Mouse (Mus musculus) ovary, adult 18-20 months (tissue): ENCODE measurements around the gene Iqch.

ENCODE experiments used
- DNase-seq: peaks from one replicate; pipeline ENCODE4 v3.0.0; 2022; ENCODE audit warnings: low spot score, mixed read lengths

The Iqch gene

DNA sequence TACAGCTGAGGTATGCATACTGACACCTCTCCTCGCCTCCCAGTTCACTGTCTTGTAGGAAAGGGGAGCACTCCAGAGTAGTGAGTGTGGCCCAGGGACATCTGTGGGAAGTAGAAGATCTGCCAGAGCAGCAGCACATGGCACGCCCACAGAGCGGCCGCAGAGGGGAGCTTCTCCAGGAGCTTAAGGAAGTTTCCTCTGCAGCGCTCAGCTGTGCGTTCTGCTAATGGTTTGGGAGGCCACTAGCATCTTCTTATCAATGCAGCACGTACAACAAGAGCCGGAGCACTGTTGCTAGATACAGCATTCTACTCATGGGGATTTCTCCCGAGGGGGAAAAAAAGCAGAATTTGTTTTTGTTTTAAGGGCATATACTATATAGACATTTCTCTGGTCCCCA, 110.0 kb downstream of the Iqch start:
- DNase-seq, result no peak

DNA sequence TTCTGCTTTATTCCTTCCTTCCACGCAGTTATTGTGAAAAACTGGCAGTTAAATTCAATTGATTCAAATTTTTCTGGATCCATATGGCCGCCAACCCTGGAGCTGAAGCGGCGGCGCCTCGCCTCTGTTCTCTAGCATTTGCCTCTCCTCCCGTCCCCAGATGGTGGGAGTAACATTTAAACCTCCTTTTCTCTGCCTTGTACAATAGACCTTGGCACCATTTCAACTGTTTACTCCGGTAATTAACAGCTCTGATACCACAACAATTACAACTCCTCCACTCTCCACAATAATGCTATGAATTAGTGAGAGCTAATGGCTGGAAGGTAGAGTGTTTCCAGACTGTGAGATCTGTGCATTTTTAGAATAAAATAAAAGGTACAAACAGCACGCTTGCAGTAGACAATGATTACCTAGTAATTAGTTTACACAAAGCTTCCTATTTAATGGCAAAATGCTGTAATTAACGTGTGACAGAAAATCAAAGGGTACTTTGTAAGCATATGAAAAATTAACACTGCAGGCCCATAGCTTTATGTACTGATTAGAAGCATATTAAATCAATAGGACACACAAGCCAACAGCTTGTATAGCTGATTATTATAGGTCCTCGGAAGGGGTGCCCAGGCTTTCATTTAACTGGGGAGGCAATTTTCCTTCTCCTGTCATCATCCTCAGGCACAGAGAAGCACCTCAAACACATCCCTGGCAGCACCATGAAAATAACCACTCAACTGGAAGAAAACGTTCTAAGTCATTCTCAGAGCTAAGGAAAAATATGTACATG, 111.6 kb downstream of the Iqch start:
- DNase-seq, result no peak

DNA sequence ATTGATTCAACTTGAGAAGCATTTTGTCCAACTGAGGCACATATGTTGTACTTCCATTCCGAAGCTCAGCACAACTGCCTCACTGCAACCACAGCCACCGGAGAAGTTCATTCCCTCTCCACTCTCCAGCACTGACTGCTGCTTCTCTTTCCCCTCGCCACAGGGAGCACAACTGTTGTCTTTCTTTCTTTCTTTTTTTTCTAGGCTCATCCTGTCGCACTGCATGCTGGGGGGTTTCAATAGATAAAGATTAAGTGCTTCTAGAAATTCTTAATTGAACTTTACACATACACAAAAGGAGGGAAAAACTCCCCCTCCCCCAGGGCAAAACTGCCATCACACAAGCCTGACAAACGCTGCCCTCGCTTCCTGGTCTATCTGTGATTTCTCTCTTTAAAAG, 113.1 kb downstream of the Iqch start:
- DNase-seq, result no peak

DNA sequence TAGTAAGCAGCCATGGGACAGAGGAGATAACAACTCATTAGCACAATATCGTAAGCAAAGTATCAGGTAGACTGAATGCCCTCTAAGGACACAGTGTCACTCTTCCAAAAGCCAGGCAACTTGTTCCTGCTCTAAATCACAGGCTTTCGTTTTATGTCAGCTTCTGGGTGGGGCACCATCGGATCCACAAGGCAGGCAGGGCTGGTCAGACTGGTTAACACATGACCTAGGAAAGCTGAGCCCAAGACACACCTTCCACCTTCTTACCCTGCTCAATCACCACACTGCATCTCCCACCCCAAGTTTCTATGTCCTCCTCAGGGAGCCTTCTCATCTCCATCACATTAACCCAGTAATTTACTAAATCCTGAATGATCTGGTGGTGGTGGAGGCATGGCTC, 136.7 kb downstream of the Iqch start:
- DNase-seq, result no peak

DNA sequence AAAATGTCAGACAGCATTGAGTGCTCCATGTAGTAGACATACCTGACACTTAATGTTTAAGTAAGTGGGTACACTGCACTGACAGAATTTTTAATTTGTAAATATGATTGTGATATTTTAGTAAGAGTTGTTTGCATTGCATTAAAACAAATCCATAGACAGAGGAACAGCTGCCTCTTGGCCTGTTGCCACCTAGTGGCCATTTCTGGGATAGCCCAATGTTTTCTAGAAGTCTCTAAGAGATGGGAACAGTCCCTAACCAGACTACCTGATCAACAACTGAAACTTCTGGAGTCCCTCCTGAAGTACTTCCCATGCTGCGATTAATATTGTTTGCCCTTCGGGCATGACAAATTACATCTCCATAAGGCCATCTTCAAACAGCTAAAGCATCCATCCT, 140.0 kb downstream of the Iqch start:
- DNase-seq, result peak; percentile 6

DNA sequence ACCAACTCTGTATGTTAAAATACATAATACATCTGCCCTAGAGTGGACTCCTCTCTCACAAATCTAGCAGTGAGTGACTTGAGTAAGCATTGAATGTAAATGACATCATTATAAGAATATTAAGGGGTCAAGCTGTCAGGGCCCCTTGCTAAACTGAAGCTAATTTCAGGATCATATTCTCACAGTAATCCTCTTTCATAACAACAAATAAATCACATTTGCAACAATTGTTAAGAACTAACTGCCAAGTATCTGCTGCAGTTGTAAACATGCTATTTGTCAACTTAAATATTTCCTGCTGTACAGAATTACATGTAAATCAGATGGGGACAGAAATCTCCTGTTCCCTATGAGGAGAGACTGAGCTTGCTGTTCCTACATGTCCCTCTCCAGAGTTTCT, 145.9 kb downstream of the Iqch start:
- DNase-seq, result no peak

DNA sequence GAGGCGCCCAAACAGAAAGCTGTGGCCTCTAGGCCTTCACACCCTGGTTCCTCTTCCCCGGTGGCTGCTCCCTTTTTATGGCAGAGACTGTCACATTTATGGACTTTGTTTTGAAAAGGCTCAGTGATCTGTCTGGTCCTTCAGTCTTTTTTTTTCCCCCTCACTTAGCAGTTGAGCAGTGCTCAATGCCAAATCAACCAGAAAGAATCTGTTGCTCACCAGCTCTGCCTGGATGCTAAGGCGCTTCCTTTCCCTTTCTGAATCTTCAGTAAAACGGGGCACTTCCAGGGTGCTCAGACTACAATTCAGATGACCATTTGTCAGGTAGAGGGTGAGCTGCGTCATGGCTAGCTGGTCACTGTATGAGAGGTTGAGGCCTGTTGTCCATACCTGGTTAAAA, 148.0 kb downstream of the Iqch start:
- DNase-seq, result no peak

DNA sequence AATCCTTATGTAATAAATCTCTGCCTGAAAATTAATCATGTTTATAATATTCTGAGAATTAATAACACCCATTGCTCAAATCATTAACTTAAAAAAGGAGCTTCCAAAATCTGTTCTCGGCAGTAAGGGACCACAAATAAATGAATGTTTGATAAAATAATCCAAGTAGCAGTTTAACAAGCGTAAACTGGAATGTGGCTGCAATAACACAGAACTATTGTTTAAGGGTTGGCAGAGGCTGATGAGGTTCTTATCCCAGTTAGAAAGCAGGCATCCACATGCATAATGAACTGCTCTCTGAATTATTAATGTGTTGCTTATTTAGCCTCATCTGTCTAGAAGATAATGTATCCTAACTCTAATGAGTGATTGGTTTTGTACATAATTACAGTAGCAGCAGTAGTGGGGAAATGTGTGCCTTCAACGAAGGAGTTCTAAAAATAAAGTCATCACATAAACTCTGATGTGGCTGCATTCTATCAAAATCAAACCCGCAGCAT, 151.7 kb downstream of the Iqch start:
- DNase-seq, result no peak

DNA sequence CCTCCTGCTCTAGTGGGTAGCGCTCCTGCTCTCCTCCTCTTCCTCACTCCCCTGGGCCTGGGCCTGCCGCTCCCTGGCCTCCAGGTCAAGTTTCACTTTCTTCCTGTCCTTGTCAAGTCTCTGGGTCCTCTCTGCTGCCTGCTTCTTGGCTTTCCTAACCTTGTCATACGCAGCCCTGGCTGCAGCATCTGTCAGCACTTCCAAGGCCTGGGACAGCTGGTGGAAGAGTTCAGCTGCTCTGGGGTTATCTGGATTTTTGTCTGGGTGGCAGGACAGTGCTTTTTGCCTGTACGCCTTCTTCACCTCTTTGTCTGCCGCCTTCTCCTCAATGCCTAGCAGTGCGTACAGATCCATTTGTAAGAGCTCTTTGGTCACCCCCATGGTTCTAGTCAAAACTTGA, 158.6 kb downstream of the Iqch start:
- no peak for DNase-seq

DNA sequence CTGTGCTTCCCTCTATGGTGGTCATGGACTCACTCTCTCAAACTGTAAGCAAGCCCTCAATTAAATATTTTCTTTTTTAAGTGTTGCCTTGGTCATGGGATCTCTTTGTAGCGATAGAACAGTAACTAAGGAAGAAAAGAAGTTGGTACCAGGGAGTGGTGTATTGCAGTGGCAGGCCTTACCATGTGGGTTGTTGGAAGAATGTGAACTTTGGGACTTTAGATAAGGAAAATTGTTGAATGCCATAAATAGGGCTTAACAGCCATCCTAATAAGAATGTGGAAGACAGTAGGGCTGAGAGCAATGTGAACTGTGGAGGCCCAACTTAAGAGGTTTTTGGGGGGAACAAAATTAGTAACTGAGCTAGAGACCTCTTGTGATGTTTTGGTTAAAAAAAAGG, 171.6 kb downstream of the Iqch start:
- DNase-seq, result no peak

DNA sequence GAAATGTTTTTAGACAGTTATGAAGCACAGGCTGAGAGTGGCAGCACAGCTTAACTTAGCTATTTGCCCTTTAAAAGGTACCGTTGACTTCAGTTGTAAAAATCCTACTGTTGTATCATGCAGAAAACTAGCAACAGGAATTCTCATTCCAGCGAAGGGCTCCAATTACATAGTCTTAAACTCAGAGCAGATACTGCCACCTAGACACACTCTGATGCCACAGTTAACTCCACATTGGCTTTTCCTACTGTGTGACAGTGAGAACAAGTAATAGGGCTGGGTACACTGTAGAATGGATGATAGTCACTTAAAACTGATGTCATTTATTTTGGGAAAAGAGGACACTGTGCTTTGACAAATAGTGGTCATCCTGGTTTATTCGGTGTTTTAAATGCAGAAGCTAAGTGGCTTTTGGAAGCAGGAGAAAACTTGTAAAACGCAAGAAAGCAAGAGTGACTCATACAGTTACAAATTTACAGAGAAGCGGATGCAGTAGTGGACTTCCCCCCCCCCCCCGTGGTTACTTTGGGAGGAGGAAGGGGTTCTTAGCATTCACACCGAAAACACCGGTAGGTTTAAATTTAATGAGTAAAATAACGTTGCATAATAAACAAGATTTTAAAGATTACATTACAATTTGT, 181.1 kb downstream of the Iqch start:
- DNase-seq, result no peak

DNA sequence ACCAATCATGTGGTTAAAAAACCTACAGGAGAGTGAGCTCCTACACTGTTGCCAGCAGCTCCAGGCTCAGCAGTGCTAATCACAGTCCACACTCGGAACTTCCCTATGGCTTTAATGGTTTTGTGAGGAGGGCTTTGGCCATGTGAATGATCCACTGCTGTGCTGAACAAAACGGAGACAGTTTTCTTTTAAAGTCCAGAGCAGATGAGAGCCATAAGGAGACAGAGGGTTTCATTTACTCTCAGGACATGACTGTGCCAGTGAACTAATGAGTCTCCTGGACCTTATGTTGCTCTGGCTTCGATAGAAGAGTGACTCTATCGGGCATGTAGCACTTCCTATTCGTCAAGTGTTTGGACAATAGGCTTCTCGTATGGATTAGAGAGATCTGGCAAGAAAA, 181.9 kb downstream of the Iqch start:
- no peak for DNase-seq

DNA sequence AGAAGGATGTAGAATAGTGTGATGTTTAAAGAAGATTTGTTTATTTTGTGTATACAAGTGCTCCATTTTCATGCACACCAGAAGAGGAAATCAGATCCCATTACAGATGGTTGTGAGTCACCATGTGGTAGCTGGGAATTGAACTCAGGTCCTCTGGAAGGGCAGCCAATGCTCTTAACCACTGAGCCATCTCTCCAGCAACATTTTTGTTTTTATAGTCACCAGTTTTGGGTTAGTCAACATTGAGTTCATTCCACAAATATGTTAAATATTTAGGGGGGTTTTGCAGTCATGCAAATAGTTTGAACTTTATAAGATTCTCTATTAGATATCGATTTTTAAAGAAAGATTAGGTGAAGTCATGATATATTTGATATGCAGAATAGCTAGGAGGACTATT, 202.1 kb downstream of the Iqch start:
- DNase-seq, result no peak

DNA sequence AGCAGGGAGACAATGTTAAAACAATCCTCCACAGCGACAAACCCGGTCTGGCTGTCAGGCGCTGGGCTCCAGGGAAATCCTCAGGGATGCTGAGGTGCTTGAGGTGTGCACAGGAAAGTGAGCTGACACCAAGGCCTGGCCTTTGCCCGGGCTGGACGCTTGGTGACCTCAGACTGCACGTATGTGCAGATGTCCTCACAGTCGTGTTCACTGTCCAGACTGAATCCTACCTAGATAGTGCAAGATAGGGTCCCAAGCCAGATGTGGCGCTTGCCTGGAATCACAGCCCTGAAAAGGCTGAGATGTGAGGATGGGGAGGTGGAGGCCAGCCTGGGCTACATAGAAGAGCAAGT, 202.9 kb downstream of the Iqch start:
- DNase-seq, result no peak

DNA sequence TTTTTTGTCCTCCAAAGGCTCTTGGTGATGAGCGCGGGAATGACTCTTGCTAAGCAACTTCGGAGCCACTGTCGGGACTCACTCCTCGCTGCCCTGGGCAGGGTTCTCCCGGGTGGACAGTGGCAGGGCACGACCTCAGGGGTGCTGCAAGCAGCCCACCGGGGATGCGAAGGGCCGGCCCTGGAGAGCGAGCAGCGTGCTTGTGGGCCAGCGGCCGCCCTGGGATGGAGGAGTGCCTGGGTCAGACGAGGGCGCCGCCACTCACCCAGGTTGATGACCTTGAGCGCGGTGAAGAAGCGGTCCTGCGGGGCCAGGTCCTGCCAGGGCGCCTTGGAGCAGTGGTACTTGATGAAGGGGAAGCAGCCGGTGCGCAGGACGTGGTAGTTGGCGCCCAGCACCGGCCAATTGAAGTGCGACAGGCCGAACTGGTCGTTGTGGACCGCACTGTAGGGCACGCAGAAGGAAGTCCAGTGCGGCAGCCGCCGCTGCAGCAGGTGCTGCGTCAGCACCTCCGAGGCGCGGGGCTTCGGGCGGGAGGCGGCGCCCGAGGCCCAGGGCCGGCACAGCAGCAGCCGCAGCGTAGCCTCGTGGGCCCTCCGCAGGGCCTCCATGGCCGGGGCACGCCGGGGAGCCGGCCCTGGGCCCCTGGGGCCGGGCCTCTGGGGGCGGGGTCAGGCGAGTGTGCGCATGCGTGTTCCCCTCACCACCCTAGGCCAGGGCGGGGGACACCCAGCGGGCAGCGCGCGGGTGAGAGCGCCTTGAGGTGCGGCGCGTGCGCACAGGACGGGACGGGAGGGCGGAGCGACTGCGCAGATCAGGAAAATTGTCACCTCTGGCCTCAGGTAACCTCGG, 203.5 kb downstream of the Iqch start, which contains the start of gene 2300009A05Rik:
Gene 2300009A05Rik, minus strand, starts transcription at position 636 of the 852 bp plus-strand sequence.
- peak; percentile 95 for DNase-seq

DNA sequence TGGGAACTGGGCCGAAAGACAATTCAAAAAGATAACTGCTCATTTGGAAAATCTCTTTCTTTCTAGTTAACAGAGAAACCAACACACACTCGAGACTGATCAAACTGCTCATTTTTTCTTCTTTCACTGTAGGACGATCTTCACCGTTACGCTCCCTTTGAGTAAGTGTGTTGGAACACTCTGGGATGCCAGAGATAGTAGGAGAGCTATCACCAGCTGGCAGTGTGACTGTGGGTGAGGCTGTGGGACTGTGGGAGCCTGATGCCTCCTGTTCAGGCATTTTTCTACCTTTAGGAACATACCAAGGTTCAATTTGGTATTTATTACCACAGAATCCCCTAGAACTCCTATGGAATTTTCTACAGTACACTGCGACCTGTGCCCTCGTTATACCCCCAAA, 206.7 kb downstream of the Iqch start:
- no peak for DNase-seq

DNA sequence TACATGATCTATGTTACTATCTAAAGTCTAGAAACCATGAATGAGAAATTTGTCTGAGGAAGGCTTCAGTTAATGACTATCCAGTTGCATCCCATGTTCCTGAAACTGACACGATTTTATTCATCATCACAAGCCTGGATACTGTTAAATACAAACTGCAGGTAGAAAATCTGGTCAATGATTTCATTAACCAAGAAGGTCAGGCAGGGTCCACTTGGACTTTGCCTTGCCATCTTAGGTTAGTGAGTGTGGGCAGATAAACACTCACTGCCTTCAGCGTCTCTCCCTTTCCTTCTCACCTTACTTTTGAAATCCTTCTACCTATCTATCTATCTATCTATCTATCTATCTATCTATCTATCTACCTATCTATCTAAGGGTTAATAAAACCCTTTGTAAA, 211.0 kb downstream of the Iqch start:
- DNase-seq, result no peak

DNA sequence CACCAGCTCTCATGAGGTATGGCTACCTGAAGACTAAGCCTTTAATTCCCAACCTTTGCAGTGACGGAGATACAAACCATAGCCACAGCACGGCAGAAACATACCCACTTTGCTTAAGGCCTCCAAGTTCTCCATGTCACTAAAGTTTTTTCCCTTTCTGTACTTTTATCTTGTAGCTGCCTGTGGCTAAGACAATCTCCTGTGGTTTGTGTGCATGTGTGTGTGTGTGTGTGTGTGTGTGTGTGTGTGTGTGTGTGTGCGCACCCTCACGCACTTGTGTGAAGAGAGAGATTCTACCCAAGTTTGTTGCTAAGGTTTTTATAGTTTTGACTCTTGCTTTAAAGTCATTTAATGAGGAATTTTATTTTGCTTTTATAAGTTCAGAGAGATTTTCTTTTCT, 219.5 kb downstream of the Iqch start:
- no peak for DNase-seq

DNA sequence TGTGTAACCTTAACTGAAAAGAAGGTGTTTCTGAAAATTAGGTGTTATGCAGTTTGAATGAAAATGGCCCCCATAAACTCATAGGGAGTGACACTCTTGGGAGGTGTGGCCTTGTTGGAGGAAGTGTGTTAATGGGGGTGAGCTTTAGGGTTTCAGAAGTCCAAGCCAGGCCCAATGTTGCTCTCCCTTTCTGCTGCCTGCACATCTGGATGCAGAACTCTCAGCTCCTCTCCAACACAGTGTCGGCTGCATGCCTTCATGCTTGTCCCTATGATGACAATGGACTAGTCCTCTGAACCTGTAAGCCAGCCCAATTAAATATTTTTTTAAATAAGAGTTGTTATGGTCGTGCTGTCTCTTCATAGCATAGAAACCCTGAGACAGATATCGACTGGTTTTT, 222.0 kb downstream of the Iqch start:
- DNase-seq, result no peak

DNA sequence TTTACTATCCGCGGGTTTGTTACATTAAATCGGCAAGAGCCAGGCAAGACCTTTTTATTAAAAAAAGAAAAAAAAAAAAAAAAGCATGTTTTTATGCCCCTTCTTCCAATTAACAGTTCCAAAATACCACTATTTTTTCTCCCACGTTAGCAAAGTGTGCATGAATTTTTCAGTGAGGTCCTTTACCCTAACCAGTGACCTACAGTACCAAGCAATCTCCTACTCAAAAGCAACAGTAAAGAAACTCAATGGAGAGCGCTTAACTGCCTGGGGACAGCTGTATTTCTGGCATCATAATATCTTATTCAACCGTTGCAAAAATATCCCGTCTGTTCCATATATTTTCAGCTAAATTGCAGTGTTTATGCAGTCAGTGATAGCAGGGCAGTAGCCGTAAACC, 224.1 kb downstream of the Iqch start:
- DNase-seq, result no peak

DNA sequence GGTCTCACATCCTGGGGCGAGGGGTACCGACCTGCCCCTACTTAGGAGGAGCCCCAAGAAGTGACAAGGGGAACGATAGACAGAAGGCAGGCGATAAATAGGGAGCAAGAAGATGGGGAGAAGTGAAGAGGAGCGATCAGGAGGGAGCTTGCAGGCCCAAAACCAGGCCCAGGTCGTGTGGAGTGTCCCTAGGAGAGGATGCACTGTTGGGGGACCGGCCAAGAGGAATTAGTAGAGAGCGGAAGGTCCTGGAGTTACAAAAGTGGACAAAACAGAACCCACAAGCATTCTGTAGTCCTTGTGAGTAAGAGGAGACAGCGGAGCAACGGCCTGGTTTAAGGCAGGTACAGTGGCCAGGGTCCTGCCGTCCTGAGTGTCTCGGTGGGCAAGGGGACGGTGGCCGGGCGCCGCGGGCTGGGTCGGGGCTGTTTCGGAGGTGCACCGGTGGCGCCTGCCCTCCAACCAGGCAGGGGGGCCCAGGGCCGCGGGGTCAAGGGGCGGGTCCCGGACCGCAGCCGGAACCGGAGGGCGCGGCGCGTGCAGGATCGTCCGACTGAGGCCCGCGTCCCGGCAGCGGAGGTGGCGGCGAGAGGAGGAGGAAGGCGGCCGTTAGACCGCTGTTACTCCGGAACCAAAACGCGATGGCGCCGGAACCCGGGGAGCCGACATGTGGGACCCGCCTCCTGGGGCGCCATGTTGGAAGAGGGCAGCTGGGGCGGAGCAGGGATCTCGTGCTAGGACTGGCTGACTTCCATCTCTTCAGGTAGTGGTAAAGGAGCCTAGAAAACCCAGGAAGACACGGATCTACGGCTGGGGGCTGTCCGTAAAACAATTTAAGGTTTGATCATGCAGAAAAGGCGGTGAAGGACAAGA, 224.8 kb downstream of the Iqch start, which contains the start of gene Map2k5:
Gene Map2k5, minus strand, starts transcription at position 633 of the 873 bp plus-strand sequence.
- peak; percentile 82 for DNase-seq

DNA sequence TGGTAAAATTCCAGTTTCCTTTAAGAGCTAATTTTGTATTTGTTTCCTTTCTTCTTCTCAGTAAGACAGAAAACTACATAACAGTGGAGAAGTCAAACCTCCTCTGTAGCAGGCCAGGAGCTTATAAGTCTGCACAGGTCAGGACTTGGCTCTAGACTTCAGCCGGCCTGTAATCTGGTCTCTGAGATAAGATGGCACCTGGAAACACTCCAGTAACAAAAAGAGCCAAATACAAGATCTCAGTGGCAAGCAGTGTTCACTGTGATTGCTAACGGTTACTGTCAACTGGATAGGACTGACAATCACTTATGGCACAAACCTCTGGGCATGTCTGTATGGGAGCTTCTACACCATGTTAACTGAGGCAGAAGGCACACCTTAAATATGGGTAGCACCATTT, 229.0 kb downstream of the Iqch start:
- no peak for DNase-seq
